Mouse (Mus musculus) liver, embryonic 13.5 days (tissue): ENCODE results near the gene Rad51b. TPM values are rescaled to one million over a fixed set of nuclear protein-coding genes. Genes with fewer than 3 reads are reported as not detected.

Experiments
- ATAC-seq: fragments of 200-750 bp; cut with Nextera tagmentation; 2 replicates; pipeline ENCODE4 v1.8.0; 2017; ENCODE audit warnings: low read depth, mild to moderate bottlenecking, moderate number of reproducible peaks, moderate library complexity
- DNase-seq: peaks from one replicate; pipeline ENCODE4 v3.0.0; 2022
- H3K27ac ChIP-seq: fragments of 300-500 bp; sonication (generic); 2 replicates; pipeline ENCODE4 v1.5.1; 2015; ENCODE audit warnings: moderate library complexity, mild to moderate bottlenecking, inconsistent platforms
- H3K27me3 ChIP-seq: fragments of 300-500 bp; sonication (generic); 2 replicates; pipeline ENCODE4 v1.6.1; 2015; ENCODE audit warnings: mild to moderate bottlenecking, inconsistent platforms
- H3K36me3 ChIP-seq: fragments of 300-500 bp; sonication (generic); 2 replicates; pipeline ENCODE4 v1.6.1; 2015; ENCODE audit warnings: mild to moderate bottlenecking, inconsistent platforms
- H3K4me1 ChIP-seq: fragments of 300-500 bp; sonication (generic); replicated peaks from 2 replicates; pipeline ENCODE4 v1.6.1; 2015; ENCODE audit warnings: inconsistent platforms
- H3K4me2 ChIP-seq: fragments of 300-500 bp; sonication (generic); 2 replicates; pipeline ENCODE4 v1.6.1; 2015; ENCODE audit warnings: inconsistent platforms, mild to moderate bottlenecking, moderate library complexity
- H3K4me3 ChIP-seq: fragments of 300-500 bp; sonication (generic); replicated peaks from 2 replicates; pipeline ENCODE4 v1.5.1; 2015; ENCODE audit warnings: mild to moderate bottlenecking, inconsistent platforms
- H3K9ac ChIP-seq: fragments of 300-500 bp; sonication (generic); 2 replicates; pipeline ENCODE4 v1.6.1; 2015; ENCODE audit warnings: mild to moderate bottlenecking, inconsistent platforms
- H3K9me3 ChIP-seq: fragments of 300-500 bp; sonication (generic); replicated peaks from 2 replicates; pipeline ENCODE4 v1.6.1; 2016; ENCODE audit warnings: inconsistent platforms
- WGBS: fragments of 180-500 bp; shearing (Covaris S2); methylation state at CpG from one replicate; pipeline ENCODE4 v1.1.7; 2015; ENCODE audit not compliant: insufficient replicate concordance; 5-methylcytosine and 5-hydroxymethylcytosine counted together
- polyA plus RNA-seq: library from polyadenylated mRNA; unstranded; fragments of >200 nt; fragmentation: Nextera tagmentation; extraction: Ambion mirVana; gene quantifications from 2 replicates; pipeline ENCODE4 v1.2.1, GENCODE M21; 2015

Gene Rad51b
- polyA plus RNA-seq, 1 experiment from 2014 or later, result 5.5 TPM

DNA sequence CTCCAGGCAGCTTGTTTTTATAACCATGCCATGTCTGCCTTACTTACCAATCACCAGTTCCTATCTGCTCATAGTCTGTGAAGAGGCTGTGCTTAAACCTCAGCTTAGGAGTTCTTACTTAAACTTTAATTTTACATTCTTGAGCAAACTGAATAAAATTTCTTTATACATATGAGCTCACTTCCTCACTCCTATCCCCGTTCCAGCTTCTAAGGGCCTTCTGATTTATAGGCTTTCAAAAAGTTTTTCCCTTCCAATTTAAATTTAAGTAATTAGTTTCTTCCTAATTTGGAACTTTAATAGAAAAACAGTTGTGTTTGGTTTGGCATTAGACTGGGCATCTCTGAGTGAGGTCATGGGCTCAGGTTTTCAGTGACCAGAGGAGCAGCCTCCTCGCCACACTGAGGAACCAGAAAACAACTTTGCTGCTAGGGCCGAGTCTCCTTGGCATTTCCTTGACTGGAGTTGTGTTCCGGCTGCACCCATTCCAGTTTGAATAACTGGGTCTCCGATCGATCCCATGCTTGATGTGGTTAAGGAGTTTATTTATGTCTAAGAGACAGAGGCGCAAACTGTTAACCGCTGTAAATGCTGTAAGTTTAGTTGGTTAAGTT is 115.9 kb downstream of the Rad51b start:
- DNase-seq (no peak), ATAC-seq (no peak)
- Histone ChIP-seq H3K36me3 (no peaks in the 10 kb centered on the region), H3K4me2 (no peak overlapping the region), H3K9ac (no peak overlapping the region), H3K4me3 (no peak overlapping the region), H3K27ac (no peak overlapping the region), H3K27me3 (no peaks in the 10 kb centered on the region), H3K9me3 (no peaks in the 10 kb centered on the region), H3K4me1 (no peaks in the 10 kb centered on the region)
- WGBS, result 82% methylated on average over 8 of the region's 8 CpGs

GRCm38 (mm10) chr12:79417360-79417759 is 120.3 kb downstream of the Rad51b start:
- Histone ChIP-seq H3K9ac (no peak overlapping the region), H3K36me3 (no peaks in the 10 kb centered on the region), H3K9me3 (no peaks in the 10 kb centered on the region), H3K27me3 (no peaks in the 10 kb centered on the region), H3K4me3 (no peak overlapping the region), H3K27ac (no peak overlapping the region), H3K4me1 (no peaks in the 10 kb centered on the region), H3K4me2 (no peak overlapping the region)
- ATAC-seq (no peak), DNase-seq (no peak)
- WGBS, result 78% methylated on average over 6 of the region's 6 CpGs

DNA sequence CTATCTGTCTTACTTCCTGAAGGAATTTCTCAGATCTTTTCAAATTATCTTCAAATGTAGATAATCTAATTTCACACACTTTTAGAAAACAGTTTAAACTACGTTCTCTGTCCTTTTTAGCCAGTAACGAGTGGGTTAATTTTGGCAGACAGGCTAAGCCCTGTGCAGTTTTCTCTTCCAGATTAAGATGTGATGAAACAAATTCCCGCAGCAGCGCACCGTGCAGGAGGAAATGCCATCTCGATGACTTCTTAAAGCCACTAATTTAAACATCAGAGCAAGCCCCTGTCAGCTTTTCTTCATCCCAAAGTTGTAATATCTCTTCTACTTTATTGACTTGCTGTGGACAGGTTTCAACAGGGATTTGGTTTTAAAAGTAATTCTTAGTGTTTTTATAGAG is 123.5 kb downstream of the Rad51b start:
- H3K4me2 ChIP-seq, result no peak overlapping the region
- H3K4me1 ChIP-seq, result no peaks in the 10 kb centered on the region
- no peak overlapping the region for H3K4me3 ChIP-seq
- H3K27ac ChIP-seq, result no peak overlapping the region
- no peaks in the 10 kb centered on the region for H3K27me3 ChIP-seq
- no peaks in the 10 kb centered on the region for H3K9me3 ChIP-seq
- WGBS, result 46% methylated on average over 6 of the region's 6 CpGs
- ATAC-seq (no peak), DNase-seq (no peak)
- no peaks in the 10 kb centered on the region for H3K36me3 ChIP-seq
- no peak overlapping the region for H3K9ac ChIP-seq

GRCm38 (mm10) chr12:79429507-79430291 is 132.6 kb downstream of the Rad51b start:
- Histone ChIP-seq H3K9ac (no peak overlapping the region), H3K27ac (no peak overlapping the region)
- DNase-seq, result no peak

DNA sequence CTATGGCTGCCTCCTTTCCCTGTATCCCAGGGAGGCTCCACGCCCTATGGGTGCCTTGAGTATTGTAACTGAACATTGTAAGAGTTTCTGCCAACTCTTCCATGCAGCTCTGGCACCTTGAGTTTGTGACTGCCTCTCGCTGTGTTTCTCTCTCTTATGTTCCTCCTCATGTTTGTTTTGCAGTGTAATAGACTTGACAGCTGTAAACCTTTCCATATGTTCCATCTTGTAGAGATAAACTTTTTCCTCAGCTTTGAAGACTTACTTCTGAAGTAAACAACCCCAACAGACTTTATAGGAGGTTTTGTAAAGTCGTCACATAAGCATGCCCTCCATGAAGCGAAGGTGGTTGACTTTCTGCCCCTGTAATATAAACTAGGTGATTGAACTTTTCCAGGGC is 134.1 kb downstream of the Rad51b start:
- ATAC-seq (no peak), DNase-seq (no peak)
- Histone ChIP-seq H3K9ac (no peak overlapping the region), H3K4me1 (no peaks in the 10 kb centered on the region; the same call in 1 of the 2 replicates), H3K4me3 (no peak overlapping the region), H3K27ac (no peak overlapping the region), H3K9me3 (no peaks in the 10 kb centered on the region), H3K4me2 (no peak overlapping the region), H3K27me3 (no peaks in the 10 kb centered on the region), H3K36me3 (no peaks in the 10 kb centered on the region)
- WGBS, result 71% methylated on average over 4 of the region's 4 CpGs

More at GRCm38 (mm10) chr12:79429507-79430291, 132.6 kb downstream of the Rad51b start:
- no peak overlapping the region for H3K4me3 ChIP-seq
- ATAC-seq, result no peak
- no peaks in the 10 kb centered on the region; the same call in 1 of the 2 replicates for H3K4me1 ChIP-seq
- no peaks in the 10 kb centered on the region for H3K36me3 ChIP-seq
- H3K27me3 ChIP-seq, result no peaks in the 10 kb centered on the region
- 51% methylated on average over 7 of the region's 7 CpGs for WGBS
- H3K9me3 ChIP-seq, result no peaks in the 10 kb centered on the region
- H3K4me2 ChIP-seq, result no peak overlapping the region

DNA sequence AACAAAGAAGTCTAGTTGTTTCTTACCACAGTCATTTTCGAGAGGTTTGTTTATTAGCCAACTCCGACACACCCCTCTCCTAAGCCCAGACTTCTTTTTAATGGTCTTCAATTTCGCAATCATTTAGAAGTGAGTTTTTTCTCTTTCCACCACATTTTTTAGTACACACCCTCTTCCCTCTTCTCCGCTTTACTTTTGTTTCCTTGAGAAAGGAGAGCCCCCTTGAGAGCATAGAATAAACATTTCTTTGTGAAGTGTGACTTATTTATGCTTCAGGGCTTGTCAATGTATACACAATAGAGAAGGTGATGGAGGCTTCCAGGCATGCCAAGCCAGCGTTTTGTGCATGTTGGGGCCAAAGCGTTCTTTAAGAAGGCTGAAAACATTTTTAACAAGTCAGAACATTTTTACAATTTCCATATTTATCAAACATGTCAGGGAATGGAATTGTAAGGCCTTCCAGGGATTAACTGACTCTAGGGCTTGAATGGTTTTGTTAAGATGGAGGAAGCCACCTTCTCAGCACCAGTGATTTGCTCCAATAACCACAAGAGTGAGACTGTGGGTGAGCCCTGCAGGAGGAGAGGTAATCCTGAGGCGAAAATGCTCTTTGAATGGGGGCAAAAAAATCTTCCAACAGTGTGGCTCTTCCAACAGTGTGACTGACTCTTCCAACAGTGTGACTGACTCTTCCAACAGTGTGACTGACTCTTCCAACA is 136.8 kb downstream of the Rad51b start:
- WGBS, result 65% methylated on average over 7 of the region's 7 CpGs
- Histone ChIP-seq H3K9ac (no peak overlapping the region), H3K4me1 (no peaks in the 10 kb centered on the region; the same call in 1 of the 2 replicates), H3K27ac (no peak overlapping the region), H3K4me2 (no peak overlapping the region), H3K27me3 (no peaks in the 10 kb centered on the region), H3K9me3 (no peaks in the 10 kb centered on the region), H3K4me3 (no peak overlapping the region), H3K36me3 (no peaks in the 10 kb centered on the region)
- ATAC-seq (no peak), DNase-seq (no peak)

DNA sequence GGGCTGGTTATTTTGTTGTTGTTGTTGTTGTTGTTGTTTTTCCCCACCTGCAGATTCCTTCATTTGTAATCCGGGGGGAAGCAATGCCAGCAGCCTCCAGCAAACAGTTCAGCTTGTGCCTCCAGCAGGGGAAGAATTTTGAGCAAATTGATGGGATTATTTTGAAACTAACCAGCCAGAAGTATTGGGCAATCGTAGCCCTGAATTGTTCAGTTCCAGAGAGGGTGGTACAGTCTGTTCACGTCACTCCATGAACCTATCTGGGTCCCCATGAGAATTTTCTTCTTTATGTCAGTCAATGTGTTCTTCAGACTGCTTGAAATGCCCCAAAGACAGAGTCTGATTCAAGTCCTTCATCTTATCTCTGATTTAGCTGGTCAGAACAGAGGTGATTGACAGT is 138.4 kb downstream of the Rad51b start:
- Histone ChIP-seq H3K27me3 (no peaks in the 10 kb centered on the region), H3K4me1 (no peaks in the 10 kb centered on the region), H3K27ac (no peak overlapping the region), H3K4me3 (no peak overlapping the region), H3K9me3 (no peaks in the 10 kb centered on the region), H3K9ac (no peak overlapping the region), H3K36me3 (no peaks in the 10 kb centered on the region), H3K4me2 (no peak overlapping the region)
- DNase-seq, result no peak
- WGBS, result 66% methylated on average over 3 of the region's 3 CpGs
- no peak for ATAC-seq

DNA sequence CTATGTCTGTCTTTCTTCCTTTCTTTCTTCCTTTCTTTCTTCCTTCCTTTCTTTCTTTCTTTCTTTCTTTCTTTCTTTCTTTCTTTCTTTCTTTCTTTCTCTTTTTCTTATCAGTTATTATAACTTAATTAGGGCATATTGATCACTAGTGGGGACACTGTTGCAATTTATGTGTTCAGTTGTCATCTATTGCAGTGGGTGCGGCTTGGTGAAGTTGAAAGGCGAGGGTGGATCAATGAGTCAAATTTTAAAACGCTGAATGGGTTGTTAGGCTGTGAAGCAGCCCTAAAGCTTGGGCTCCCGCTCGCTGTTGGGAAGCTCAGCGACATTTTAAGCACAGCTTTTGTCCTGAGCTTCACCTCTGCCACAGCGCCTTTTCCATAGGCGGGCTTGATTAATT is 139.0 kb downstream of the Rad51b start:
- no peak overlapping the region for H3K4me3 ChIP-seq
- ATAC-seq (no peak), DNase-seq (no peak)
- no peaks in the 10 kb centered on the region for H3K27me3 ChIP-seq
- H3K9me3 ChIP-seq, result no peaks in the 10 kb centered on the region
- no peaks in the 10 kb centered on the region for H3K36me3 ChIP-seq
- H3K4me2 ChIP-seq, result no peak overlapping the region
- no peak overlapping the region for H3K27ac ChIP-seq
- no peaks in the 10 kb centered on the region for H3K4me1 ChIP-seq
- H3K9ac ChIP-seq, result no peak overlapping the region
- whole genome bisulfite sequencing, result 71% methylated on average over 8 of the region's 8 CpGs

GRCm38 (mm10) chr12:79436892-79437291 is 139.8 kb downstream of the Rad51b start:
- no peak for ATAC-seq
- H3K27ac ChIP-seq, result no peak overlapping the region
- H3K36me3 ChIP-seq, result no peaks in the 10 kb centered on the region
- DNase-seq, result no peak
- no peak overlapping the region for H3K4me2 ChIP-seq
- no peak overlapping the region for H3K9ac ChIP-seq
- H3K4me3 ChIP-seq, result no peak overlapping the region
- no peaks in the 10 kb centered on the region for H3K9me3 ChIP-seq
- WGBS, result 56% methylated on average over 4 of the region's 4 CpGs
- peaks cover 7% of the 10 kb centered on the region; the same call in 1 of the 2 replicates for H3K4me1 ChIP-seq
- no peaks in the 10 kb centered on the region for H3K27me3 ChIP-seq

GRCm38 (mm10) chr12:79437572-79437971 is 140.5 kb downstream of the Rad51b start:
- no peaks in the 10 kb centered on the region for H3K36me3 ChIP-seq
- 58% methylated on average over 3 of the region's 3 CpGs for WGBS
- no peak for ATAC-seq

DNA sequence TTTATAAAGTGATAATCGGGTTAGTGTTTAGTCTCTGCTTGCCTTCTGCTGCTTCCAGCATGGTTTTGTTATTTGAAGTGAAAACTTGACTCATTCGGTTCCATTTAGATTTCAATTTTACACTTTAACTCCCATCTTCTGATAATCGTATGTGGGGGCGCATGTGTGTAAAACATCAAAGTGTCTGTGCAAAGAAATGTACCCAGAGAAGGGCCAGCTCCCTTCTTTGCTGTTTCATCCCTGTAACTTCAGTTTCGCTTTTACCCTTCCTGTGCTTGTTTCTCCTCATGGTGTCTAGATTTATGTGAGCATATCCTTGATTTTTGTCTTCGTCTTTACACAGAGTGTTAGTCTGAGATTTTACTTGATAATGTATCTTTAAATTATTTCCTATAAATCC is 142.9 kb downstream of the Rad51b start:
- H3K4me1 ChIP-seq, result peaks cover 7% of the 10 kb centered on the region; the same call in 1 of the 2 replicates
- H3K36me3 ChIP-seq, result no peaks in the 10 kb centered on the region
- no peaks in the 10 kb centered on the region for H3K9me3 ChIP-seq
- H3K27me3 ChIP-seq, result no peaks in the 10 kb centered on the region
- H3K4me3 ChIP-seq, result no peak overlapping the region
- ATAC-seq (no peak), DNase-seq (no peak)
- WGBS, result 85% methylated on average over 6 of the region's 6 CpGs
- H3K9ac ChIP-seq, result no peak overlapping the region
- no peak overlapping the region for H3K4me2 ChIP-seq
- H3K27ac ChIP-seq, result no peak overlapping the region

More at GRCm38 (mm10) chr12:79437572-79437971, 140.5 kb downstream of the Rad51b start:
- Histone ChIP-seq H3K9me3 (no peaks in the 10 kb centered on the region), H3K4me2 (no peak overlapping the region), H3K27ac (no peak overlapping the region), H3K9ac (no peak overlapping the region), H3K27me3 (no peaks in the 10 kb centered on the region), H3K4me1 (peaks cover 7% of the 10 kb centered on the region; the same call in 1 of the 2 replicates), H3K4me3 (no peak overlapping the region)
- DNase-seq, result no peak
